Mouse (Mus musculus): ENCODE measurements at regions not wholly inside any gene's neighbourhood (a gene's known extent, or its start where the extent isn't known, plus 50 kb on each side); places are given as distances from the start of the nearest gene placed in this dataset.

DNA sequence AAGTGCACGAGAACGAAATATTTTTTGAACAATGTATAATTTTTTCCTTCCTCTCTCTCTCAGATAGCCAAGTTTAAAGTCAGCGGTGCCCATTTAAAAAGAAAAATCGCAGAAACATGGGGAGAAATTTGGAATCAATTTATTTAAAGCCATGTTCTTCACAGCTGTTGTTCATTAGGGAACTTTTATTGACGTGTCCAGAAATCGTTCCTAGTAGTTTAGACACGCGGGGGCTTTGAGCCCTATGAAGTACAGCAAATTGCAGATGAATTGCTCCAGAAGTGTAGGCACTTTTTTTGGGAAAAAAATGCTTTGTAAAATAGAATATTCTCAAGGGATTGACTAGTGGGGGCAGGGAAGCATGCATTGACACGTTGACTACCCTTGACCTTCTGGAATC, 182.8 kb downstream of the Rdh14 start:
- no peak for DNase-seq

DNA sequence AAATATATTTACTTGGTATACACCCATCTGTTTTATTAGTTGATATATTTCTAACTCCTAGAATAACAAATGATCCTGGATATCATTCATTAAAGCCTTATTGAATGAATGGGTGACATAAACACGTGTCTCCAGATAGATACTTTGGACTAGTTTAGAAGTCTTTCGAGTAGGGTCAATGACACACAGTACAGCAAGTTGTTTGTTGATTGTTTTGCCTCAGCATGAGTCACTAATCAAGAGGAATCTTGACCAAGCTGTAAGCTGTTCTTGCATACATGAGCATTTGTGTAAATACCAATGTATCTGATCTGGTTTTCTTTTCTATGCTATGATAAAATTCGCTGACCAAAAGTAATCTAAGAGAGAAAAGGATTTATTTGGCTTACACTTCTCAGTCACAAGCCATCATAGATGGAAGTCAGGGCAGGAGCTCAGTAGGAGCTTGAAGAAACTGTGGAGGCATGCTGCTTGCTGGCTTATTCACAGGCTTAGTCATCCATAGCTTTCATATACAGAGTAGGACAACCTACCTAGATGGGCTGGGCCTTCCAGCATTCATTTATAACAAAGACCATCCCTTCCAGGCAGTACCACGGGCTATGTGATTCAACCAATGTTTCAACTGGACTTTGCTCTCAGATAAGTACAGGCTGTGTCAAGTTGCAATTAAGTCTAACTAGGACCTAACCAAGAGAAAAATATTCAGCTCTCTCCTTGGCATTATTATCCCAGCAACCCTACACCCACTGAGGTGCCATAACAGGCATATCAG, 192.5 kb downstream of the Rdh14 start:
- DNase-seq, result no peak

DNA sequence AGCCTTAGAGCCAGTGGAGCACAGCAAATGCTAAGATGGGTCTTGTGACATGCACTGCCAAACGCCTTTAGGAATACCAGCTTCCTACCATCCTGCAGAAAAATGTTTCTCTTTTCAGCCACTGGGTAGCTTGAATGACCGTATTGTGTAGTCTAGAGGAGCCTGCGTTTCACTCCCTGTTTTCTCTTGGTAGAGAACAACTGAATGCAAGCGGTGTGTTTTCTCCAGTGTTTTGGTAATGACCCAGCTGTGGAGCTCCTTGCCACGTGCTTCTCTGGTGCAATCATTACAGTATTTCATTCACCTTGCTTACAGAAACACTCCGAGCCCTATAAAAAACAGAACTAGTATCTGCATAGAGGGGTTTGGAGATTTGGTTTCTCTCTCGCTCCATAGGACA, 193.5 kb downstream of the Rdh14 start:
- no peak for DNase-seq

DNA sequence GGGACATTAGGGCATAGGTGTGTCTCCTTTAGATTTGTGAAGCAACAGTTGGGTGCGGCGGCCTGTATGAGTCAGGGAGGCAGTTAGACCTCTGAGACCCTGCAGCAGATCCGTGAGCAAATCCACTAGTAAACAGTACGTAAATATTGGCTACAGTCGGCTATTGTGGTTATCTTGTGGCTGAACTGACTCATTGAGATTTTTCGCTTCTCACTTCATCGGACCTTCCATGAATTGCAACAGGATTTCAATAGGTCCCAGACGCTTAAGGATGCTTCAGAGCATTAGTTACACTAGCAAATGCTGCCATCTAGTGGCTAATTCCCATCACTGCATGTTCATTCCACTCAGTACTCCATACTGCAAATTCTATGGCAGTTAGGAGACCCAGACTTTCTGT, 199.0 kb downstream of the Rdh14 start:
- DNase-seq, result peak; percentile 64

DNA sequence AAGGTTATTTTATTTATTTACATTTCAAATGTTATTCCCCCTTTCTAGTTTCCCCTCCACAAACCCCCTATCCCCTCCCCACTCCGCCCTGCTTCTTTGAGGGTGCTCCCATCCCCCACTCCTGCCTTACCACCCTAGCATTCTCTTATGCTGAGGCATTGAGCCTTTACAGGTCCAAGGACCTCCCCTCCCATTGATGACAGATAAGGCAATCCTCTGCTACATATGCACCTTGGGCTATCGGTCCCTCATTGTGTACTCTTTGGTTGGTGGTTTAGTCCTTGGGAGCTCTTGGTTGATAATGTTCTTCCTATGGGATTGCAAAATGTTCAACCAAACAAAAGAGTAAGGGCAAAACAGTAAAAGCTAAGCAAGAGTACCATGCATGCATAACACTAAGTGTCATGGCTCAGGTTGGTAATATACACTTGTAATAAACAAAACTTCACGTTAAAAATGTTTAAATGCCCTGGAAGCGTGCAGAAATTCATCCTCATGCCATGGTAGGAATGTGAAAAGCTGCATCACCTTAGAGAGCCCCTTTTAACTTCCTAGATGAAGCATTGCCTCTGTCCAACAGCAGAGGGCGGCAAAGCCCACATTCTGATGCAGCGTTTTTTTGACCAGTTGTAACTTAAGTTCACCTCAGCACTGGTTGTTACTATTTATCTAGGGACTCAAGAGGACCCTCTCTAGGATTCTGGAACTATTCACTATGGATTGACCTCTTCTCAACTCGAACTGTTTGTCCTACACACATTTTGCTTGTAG, 207.6 kb downstream of the Rdh14 start:
- DNase-seq, result peak; percentile 54

DNA sequence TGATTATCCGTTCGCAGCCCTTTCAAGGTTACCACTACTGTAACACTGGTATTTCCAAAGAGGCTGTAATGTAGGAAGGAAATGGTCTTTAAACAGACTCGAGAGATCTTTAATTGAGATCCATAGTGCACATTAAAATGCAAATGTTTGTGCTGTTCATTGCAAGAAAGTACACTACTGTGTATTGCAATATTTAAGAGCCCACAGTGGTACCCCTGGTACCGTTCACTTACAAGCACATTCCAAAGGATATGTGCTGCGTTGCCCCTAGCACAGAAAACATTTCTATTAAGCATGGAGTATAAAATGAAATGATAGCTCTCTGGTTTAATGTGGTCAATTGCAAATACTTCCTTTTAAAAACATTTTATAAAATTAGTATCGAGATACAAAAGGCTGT, 209.5 kb downstream of the Rdh14 start:
- no peak for DNase-seq

DNA sequence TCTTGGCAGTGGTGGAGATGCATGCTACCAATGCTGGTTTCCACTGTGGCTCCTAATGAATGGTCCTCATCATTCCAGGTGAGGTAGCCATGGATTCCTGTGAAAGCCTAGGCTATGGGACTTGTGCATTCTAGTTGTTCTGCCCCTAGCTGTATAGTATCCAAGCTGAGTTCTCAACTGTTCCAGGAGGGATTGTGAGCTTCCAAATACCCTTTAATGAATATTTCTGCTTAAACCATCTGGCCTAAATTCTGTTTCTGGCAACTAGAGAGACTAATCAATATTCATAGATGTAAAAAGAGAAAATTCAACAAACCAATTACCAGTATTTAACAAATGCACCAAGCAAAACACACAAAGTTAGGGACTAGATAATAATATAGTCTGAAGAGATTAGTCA, 227.7 kb downstream of the Rdh14 start:
- DNase-seq, result no peak

DNA sequence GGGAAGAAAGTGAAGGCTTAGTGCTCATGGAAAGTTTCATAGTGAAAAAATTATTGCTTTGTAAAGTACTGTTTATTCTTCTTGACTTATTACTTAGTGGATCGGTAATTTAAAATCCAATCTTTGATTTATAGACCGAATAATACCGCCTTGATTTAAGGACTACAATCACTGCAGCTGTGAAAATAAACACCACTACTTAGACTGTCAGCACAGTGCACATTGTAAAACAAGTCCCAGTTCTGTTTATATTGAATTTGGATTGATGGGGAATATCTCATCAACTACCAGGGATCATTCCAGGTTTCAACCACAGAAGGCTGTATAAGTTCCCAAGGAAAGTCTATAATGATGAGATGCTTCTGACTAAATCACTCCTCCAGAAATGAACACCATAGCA, 230.0 kb downstream of the Rdh14 start:
- no peak for DNase-seq

DNA sequence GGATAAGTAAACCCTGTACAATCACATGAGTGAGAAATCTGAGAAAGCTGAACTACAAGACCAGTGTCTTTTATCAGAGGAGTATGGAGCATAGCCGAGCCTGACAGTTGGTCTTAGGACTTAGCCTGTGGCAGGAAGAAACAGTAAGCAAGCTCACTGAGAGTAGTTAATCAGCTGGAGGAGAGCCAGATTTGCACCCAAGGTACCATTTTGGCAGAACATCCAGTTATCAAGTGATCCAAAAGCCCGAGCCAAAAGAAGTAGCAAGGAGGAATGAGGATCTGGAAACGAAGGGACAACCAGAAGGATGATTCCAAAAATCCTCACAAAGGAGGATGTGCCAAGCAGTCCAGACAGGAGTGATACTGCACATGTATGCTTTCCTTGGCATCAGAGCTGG, 248.0 kb downstream of the Rdh14 start:
- no peak for DNase-seq

DNA sequence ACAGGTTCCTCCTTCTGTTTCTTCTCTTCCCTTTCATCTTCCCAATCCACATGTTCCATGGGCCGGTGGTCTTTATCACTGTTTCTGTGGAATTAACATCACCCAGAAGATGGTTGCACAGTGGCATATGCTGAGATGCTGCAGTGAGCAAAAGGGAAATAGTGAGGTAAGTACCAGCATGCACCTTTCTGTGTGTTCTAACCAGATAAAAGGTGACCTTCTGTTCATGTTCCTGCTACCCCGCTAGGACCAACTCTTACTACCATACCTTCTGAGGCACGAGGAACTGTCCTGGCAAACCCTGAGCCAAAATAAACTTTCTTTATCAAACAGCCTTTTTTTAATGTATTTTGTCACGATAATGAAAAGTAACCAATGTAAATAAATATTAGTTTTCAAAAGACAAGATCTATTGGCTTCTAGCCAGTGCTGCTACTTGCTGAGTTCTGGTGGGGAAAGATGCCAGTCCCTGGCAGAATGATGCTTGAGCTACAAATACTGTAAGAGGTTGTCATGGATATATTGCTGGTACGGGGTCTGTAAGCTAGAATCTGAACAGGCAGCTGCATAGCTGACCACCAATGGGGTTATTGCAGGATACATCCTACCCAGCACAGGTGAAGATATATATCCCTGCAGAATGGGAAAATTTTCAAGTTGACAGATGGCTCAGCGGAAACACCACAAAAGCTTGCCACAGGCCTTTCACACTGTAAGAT, 264.1 kb downstream of the Rdh14 start:
- peak; percentile 10 for DNase-seq

DNA sequence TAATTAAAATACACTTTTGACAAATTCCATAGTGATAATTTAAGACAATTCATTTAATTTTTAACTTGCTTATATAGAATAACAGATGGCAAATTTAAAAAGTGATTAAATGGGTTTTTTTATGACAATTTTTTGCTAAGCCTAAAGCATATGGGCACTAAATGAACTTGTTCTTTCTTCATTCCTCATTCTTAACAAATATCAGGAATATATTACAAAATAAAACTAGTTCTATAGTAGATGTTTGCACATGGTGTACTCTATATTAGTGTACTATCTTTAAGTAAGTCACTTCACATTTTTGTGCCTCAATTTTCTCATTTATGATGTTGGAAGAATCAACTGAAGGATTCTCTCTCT, 264.6 kb downstream of the Rdh14 start:
- DNase-seq, result no peak

DNA sequence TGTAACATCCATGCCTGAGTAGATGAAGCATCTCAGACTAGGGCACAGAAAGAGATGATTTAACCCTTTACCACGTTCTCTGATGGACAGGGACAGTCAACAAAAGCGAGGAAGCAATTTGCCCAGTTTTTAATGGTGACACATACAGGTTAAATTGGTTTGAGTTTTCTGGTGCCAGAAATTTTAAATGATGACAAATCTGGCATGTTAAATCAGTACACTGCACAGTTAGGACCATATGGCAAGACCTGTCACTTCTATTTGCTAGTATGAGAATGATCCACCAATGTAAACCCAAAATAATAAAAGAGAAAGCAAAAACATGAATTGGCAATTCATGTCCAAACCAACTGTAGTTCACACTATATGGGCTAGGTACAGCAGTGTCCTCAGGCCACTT, 268.3 kb downstream of the Rdh14 start:
- no peak for DNase-seq

DNA sequence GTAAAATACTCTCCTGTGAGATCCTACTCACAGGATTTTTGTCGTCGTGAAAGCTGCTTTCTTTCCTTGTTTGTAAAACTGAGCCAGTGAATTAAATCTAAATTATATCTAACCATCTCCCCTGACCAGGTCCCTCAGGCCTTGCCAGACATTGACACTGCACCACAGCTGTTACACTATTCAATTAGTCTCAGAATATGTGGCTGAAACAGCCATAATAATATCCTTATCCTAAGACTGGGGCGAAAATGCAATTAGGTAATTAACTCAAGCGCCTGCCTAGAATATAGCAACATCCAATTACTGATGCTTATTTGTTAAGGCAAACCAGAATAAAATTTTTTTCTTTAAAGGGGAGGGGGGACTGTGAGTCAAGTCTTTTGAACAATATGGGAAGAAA, 296.2 kb downstream of the Rdh14 start:
- no peak for DNase-seq

Measured in right cerebral cortex, postnatal 25 days (tissue).